Mouse (Mus musculus): Measurements from ENCODE around the gene Cttn.

Gene Cttn

DNA sequence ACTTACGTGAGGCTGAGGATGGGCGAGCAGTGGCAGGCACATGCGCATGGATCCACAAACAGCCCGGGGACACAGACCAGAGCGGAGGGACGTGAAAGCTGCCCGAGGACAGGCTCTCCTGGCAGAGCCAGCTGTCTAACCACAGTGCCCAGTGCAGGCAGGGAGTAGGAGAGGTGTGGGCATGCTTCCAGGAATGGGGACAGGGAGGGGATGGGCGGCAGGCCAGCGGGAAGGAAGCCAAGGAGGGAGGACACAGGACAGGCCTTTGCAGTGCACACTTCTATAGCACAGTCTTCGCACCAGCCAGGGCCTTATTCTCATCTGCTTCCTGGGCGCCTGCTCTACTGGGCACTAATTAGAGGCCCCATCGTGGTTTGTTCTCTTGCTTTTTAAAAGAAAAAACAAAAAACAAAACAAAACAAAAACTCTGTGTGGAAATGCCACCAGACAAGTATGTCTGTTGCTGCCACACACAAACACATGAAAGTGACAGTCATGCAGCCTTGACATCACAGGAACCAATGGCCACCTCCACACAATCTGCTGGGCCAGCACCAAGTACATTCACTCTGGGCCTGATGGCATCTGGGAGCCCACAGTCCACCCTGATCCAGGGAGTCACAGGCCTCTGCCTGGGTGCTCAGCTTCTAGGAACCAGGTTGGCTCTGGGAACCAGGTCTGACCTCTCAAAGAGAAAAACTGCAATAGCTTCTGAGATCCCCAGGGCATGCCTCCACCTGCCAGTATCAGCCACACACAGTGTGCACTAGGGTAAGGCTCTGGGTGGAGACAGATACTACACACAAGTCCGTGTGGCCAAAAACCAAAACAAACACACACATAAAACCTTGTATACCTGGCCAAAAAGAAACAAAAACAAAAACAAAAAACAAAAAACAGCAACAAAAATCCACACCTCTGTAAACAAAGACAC lies 20.9 kb downstream of the Cttn start:
- no peak for DNase-seq (ENCODE audit: low read depth, low spot score)

DNA sequence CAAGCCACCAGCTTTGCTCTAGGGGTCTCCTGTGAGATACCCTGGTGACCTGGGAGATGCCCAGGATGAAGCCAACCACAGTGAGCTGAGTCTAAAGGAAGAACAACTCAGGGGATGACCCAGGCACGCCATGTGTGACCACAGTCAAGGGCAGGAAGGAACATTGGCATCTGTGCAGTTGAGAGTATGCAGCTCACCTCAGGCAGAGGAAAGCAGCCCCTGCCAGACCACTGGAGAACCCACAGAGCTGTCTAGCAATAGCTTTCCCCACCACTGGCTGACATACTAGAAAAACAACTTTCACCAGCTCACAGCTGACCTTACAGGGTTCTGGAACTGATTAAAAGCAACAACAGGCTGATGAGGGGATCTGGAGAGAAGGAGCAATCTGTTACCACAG lies 22.6 kb downstream of the Cttn start:
- no peak for DNase-seq (ENCODE audit: low read depth, low spot score)

DNA sequence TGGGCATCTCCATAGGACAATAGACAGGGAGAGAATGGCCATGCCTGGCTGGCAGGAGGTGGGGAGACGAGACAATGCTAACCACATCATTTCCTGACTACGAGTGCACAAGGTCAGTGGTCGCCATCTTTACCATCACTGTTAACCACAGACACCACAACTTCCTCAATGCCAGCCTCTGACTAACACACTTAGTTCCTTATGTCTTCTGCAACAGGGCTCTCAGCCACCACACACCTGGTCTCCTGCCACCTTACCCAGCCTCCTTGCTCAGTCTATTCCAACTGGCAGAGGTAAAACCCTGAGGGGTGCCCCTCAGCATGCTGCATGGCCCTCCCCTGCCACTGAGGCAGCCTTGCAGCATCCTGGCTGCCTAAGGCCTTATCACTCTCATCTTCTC lies 23.7 kb downstream of the Cttn start:
- DNase-seq (ENCODE audit: low read depth, low spot score), result no peak

DNA sequence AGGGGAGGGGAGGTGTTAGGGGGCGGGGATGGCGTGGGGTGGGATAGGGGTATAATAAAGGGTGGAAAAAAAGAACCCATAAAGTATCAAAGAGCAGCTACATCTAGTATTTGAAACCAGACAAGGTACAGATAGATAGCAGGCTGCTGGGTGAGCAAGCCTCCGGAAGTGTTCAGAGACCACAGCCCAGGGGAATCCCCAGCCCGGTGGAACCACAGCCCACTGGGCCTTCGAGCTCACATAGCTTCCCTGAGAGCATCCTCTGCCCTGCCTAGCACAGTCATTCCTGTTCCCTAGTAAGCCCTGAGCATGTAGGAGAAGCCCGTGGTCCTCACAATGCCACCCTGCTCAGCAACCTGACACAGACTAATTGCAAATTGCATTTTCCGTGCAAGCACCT lies 26.0 kb downstream of the Cttn start:
- DNase-seq (ENCODE audit: low read depth, low spot score), result no peak

DNA sequence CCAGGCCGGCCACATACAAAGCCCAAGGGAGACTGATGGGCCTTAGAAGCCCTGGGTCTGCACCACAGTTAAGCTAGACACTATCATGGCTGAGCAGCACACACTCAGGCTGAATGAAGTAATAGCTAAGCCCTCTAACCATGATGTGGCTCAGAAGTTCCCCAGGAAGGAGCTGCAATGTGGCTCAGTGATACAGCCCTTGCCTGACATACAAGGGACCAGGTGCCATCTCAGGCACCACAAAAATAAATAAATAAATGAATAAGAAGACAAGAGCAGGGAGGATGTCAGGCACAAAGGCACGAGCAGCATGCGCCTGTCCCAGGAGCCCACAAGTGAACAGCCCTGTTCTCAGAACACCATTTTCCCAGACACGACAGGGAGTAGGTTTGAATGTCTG lies 28.8 kb downstream of the Cttn start:
- no peak for DNase-seq (ENCODE audit: low read depth, low spot score)

DNA sequence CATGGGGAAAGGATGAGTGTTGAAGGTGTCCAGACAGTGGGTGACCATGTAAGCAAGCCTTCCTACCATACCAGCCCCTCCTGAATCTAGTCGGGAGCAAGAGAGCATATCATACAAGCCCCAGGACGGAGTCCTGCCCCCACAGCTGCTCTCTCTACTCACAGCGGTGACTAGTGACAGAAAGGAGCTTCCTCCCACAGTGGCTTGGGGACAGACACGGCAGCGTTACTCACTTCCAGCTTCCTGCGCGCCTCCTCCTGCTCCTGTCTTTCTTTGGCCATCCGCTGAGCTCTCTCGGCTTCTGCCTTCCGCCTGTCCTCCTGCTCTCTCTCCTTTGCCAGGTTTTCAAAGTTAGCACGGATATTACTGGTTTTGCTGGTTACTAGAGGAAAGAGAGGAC lies 29.3 kb downstream of the Cttn start:
- no peak for DNase-seq (ENCODE audit: low read depth, low spot score)

DNA sequence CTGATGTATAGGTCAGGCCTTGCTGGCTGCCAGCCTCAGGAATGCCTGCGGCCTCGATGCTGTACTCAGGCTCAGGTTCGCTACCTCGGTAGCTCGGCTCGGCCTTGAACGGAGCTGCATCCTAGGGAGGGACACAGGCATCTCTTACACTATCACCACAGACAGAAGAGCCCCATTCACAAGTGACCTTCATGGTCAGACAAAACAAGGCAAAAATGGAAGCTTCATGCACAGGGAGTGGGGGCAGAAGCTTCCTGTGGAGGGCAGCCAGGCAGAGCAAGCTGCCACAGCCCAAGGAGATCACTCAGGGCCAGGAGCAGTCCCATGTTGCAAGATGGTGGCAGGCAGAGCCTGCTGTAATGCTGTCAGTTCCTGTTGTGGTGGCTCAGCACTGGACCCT lies 32.0 kb downstream of the Cttn start:
- DNase-seq (ENCODE audit: low read depth, low spot score), result no peak

DNA sequence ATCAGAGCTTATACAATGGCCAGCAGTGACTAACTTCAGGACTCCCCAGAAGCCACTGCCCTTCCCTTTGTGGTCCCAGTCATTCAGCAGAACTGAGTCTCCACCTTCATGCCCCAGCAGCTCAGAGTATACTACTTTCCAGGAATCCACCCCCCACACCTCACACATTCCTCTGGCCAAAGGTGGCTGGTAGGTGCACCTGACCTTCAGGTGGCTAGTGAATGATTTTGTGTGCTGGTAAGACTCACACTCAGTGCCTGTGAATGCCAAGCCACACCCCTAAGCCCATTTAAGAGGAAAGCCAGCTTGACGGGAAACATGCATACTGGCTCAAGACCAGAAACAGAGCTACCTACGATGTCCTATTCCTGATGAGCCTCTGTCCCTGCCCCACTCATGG lies 37.9 kb downstream of the Cttn start:
- DNase-seq (ENCODE audit: low read depth, low spot score), result no peak

DNA sequence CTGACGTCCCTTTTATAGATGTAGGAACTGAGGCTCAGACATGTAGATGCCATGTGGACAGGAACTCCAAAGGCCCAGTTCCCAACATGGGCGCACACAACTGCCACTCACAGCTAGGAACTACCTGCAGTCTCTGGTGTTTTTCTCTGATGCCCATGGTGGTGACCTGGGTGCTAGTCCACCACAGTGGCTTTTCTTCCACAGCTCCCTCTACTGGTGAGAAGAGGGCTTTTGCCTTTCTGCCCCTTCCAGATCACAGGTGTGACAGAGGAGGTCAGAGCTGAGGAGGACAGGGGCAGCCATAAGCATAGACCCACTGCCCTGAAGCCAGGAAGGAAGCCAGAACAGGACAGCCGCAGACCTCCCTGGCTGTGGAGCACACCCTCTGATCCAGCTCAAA lies 43.3 kb downstream of the Cttn start:
- DNase-seq (ENCODE audit: low read depth, low spot score), result no peak

DNA sequence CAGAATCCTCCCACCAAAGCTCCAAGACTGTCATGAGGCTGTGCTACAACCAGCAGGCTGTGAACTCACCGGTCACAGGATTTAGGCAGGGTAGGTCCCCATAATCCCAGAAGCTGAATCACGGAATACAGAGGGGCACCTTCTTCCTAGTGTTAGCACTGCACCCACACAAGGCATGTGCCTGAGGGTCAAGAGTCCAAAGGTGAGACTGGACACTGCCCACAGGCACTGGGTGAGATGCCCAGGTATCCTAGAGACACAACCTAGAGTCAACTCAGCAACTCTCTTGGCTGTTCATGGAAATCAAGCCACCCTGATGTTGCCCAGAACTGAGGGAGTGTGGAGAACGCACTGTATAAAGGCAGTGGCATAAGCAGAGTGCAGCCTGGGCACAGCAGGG lies 44.2 kb downstream of the Cttn start:
- DNase-seq (ENCODE audit: low read depth, low spot score), result no peak

DNA sequence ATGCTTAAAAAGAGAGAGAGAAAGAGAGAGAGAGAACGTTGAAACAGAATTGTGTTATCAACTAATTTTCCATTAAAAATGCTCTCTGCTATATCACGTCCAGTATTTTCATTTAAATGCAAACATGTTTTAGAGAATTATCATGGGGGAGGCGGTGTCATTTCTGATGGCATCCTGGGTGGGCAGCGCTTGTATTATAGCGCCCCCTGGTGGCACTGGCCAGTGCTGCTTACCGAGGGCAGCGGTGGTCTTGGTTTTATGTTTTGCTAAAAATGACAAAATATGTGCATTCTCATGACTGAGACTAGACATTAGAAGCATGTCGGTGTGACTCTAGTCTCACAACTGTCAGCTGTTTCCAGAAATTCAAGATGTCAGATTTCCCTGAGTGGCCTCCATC lies 44.9 kb downstream of the Cttn start:
- no peak for DNase-seq (ENCODE audit: low read depth, low spot score)

DNA sequence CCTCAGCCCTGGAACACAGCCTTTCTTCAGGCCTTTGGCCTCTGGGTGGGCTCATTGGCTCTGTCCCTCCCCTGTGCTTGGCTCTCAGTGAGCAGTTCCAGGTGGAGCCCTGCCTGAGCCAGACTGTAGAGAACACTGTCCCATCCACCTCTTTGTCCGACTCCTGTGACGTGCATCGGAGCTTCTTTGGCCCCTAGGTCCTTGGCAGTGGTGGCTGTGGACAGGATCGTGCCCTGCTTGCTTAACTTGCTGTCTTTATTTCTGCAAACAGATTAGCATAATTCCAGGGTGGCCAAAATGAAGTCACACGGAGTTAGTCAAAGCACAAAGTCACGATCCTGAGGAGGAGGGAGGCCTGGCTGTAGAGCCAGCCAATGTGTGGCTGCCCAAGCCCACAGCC lies 49.3 kb downstream of the Cttn start:
- DNase-seq (ENCODE audit: low read depth, low spot score), result no peak

DNA sequence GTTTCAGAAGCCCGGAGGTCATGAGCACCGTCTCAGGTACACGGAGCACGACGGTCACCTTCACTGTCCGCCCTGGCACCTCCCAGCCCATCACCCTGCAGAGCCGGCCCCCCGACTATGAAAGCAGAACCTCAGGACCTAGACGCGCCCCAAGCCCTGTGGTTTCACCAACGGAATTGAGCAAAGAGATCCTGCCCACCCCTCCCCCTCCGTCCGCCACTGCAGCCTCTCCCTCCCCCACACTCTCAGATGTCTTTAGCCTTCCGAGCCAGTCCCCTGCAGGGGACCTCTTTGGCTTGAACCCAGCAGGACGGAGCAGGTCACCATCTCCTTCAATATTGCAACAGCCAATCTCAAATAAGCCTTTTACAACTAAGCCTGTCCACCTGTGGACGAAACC lies 50.3 kb downstream of the Cttn start:
- DNase-seq (ENCODE audit: low read depth, low spot score), result no peak

DNA sequence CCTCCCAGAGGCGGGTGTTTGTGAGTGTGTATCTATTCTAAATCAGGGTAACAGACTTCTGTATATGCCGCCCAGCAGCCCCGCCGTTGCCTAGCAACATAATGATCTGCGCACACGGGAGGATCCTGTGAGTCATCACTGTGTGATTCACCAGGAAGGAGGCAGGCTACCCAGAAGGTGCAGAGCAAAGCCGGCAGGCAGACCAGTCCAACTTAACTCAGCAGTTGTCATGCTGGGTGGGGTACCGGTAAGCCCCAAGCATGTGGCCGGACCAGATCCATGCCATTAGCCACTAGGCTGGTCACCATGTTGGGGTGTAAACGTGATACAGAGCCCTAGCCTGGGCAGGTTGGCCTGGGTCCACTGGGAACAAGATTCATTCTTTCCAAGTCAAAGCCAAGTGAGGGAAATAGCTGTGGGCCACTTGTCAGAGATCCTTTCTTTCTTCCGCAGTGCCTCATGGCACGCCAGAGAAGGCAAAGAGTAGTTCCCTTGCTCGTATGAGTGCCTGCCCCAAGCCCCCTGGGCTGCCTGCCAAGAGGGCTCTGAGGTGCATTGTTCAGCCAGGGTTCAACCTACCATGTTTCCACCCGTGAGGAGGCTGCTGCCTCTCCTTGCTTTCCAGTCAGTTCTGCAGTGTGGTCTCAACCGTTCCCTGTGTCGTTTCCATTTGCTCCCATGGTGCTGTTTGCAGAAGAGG lies 53.0 kb downstream of the Cttn start:
- DNase-seq (ENCODE audit: low read depth, low spot score), result peak; percentile 34

DNA sequence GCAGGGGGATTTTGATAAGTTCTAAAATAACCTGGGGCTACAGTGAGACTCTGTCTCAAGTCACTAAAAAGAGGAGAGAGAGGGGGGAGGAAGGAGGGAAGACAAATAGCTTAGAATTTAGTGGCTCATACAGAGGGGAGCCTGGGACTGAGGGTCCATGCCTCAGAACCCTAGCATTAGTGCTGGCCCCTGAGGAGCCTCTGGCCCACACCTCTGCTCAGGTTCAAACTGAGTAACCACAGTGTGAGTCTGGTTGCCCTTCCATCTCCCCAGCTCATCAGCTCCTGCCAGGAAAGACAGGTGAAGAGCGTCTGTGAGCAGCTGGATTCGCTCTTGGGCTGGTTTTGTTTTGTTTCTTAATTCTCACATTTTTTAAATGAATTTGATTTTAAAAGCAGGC lies 53.6 kb downstream of the Cttn start:
- DNase-seq (ENCODE audit: low read depth, low spot score), result no peak

DNA sequence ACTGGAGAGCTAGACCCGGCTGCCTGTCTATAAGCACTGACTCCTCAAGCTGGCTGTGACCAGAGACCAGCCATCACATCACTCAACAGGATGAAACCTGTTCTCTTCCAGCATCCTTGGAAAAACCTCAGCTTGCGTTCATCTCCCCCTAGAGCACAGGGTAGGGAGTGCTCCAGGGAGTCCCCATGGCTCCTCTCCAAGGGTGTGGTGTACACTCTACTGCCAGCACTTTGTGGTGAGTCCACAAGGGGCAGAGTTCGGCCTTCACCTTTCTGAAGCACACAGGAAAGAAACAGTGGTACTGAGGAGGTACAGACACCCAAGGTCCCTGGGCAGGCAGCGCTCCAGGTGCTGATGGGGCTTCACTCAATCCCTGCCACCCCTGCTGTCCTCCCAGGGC lies 55.0 kb downstream of the Cttn start:
- no peak for DNase-seq (ENCODE audit: low read depth, low spot score)

DNA sequence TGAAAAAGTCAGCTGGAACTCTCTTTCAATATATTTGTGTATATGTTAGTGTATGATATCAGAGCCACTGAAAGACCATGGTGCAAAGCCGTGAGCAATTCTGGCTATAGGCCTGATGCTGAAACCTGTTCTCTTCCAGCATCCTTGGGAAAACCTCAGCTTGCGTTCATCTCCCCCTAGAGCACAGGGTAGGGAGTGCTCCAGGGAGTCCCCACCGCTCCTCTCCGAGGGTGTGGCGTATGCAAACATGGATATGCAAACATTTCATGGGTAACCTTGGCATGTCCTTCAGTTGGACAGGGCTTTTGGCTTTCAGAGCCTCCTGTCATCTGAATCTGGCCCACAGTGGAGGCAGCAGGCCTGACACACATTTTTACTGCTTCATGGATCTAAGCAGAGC lies 56.2 kb downstream of the Cttn start:
- no peak for DNase-seq (ENCODE audit: low read depth, low spot score)

DNA sequence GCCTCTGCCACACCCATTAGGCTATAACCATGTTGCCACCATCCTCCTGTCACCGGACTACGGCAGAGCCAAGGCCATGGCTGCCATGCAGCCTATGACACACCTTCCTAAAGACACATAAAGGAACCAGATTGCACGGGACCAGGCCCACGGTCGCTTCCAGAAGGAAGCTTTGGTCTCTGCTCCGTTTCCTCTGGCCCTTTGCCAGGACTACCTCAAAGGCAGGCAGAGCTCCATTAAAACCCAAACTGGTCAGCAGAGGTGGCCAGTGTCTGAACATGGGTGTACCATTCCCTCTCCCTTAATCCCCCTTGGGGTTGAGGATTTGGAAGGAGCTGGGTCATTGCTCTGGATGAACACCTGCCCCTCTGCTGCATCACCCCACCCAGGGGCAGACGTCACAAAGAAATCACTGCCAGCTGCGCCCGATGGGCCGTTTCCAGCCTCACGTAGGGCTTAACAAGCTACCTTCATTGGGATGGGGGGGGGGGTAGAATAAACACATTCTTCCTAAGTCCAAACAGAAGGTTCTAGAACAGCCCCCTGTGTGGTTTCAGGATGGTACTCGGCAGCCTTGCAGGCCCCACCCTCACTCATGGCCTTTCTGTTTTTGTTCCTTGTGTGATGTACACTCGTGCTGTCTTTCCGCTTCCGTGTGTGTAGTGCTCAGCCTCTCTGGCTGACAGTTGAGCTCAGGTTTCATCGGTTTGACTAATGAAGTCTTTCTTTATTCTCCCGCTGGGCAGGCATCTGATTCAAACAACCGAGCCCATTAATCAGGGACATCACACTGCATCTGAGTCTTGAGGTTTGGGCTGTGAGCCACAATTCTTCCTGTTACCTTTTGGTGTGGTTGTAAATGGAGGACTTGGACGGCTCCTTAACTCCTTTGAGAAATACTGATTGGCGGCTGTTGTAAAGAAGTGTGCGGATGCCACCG lies 58.6 kb downstream of the Cttn start:
- DNase-seq (ENCODE audit: low read depth, low spot score), result no peak

DNA sequence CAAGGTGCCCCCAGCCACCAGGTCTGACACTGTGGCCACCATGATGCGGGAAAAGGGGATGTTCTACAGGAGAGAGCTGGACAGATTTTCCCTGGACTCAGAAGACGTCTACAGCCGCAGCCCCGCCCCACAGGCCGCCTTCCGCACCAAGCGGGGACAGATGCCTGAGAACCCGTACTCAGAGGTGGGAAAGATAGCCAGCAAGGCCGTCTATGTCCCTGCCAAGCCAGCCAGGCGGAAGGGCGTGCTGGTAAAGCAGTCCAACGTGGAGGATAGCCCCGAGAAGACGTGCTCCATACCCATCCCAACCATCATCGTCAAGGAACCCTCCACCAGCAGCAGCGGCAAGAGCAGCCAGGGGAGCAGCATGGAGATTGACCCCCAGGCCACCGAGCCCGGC lies 61.1 kb downstream of the Cttn start:
- DNase-seq (ENCODE audit: low read depth, low spot score), result no peak

DNA sequence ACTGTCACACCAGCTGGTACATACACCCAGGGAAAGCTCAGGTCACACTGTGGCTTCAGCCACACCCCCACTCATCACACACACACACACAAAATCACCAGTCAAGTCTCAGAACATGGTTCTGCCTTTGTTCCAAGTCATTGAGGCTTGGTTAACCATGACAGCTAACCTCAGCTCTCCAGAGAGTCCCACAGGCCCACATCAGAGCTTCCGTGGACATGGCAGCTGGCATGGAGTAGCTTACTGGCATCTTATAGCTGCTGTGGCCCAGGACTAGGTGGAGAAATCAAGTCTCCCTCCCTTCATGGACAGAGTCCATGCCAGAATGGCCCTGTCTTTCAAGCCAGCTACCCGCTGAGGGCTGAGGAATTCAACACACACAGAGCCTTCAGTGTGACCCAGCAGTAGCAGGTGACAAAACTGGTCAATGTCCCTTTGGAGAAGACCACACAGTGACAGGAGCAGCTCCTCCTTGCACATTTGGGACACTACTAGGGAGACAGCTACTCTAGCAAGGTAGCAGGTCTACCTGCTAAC lies 62.3 kb downstream of the Cttn start:
- no peak for DNase-seq (ENCODE audit: low read depth, low spot score)

DNA sequence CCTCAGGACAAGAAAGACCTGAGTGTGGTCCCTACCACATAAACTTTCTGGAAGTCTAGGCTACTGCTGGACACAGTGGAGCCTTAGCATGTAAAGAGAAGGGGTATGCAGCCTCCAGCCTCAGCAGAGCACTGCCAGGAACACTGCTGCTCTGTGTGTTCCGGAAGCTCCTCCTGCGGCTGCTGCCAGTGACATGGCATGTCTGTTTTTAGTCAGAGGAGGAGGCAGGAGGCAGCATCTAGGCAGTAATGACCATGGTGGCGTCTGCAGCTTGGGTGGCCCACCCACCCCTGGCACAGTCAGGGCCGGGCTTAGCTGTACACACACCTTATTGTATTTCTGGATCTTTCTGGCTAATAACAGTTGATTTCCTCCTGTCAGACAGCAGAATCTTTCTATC lies 63.1 kb downstream of the Cttn start:
- no peak for DNase-seq (ENCODE audit: low read depth, low spot score)

DNA sequence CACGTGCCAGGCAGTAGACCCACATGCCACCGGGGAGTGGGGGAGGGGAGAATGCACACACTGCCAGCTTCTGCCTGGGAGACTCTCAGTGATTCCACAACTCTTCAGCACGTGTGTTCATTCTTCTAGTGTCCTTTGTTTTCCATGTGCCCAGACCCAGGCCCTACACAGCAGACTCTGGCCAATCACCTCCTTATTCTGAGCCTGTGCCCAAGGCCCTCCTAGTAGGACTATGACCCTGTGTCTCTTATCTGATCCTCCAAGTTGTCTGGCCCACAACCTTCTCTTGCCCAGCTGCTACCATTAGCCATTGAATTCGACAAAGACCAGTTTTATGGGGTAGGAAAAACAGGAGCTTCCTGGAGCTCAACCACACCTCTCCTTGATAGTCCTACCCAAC lies 68.3 kb downstream of the Cttn start:
- DNase-seq (ENCODE audit: low read depth, low spot score), result no peak

All from retina, adult 2 months (tissue).